Mouse (Mus musculus): ENCODE results near the gene Ewsr1.

- no peak for TF ChIP-seq CTCF (IDR thresholded peaks at IDR 0.05; ENCODE audit: control insufficient read depth, insufficient read depth, insufficient replicate concordance, low read depth, low read length)
- no peak for TF ChIP-seq POLR2A (IDR thresholded peaks at IDR 0.05; ENCODE audit: control insufficient read depth, low read depth, low read length)
These were observed 26.6 kb upstream of the Ewsr1 start for GRCm38 (mm10) chr11:5125713-5126112.
